Mouse (Mus musculus) MEL (cell line): ENCODE data around the gene Gm20388.

ENCODE experiments used
- CTCF ChIP-seq, 3 experiments: IDR thresholded peaks in 2 of 3; conservative IDR thresholded peaks in 1 of 3; 2 replicates each; pipeline ENCODE4 v1.5.1; 2011 to 2012; ENCODE audit warnings: low read length in 3 of 3, low read depth in 2 of 3, mild to moderate bottlenecking in 2 of 3, improper control_type of control experiment in 1 of 3, inconsistent platforms in 1 of 3, mixed read lengths in 1 of 3, moderate library complexity in 1 of 3; ENCODE audit not compliant: control insufficient read depth in 1 of 3, insufficient read depth in 1 of 3, poor library complexity in 1 of 3, severe bottlenecking in 1 of 3
- JUND ChIP-seq: IDR thresholded peaks from 2 replicates; pipeline ENCODE4 v1.6.1; 2011; ENCODE audit warnings: low read depth, mild to moderate bottlenecking, improper control_type of control experiment, low read length
- MAZ ChIP-seq: IDR thresholded peaks from 2 replicates; pipeline ENCODE4 v1.6.1; 2012; ENCODE audit warnings: low read depth, mild to moderate bottlenecking, inconsistent platforms, low read length, improper control_type of control experiment
- MYB ChIP-seq: IDR thresholded peaks from 2 replicates; pipeline ENCODE4 v1.6.1; 2011; ENCODE audit warnings: mild to moderate bottlenecking, low read depth, low read length, improper control_type of control experiment

DNA sequence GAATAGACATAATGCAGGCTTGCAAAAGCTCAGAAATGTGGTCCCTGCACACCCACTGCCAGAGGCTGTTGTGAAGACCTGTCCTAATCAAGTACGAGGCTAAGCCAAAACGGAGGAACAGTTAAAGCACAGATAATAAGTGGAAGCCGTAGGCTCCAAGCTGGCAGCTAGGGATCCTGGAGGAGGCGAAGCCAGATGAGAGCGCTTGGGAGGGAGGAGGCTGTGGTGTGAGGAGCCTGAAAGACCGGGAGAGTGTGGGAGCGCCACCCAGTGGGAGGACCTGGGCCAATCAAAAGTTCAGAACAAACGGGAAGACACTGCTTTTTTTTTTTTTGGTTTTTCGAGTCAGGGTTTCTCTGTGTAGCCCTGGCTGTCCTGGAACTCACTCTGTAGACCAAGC, 3280.0 kb downstream of the Gm20388 start:
- TF ChIP-seq JUND (no peak), MYB (no peak), CTCF (IDR thresholded peaks at IDR 0.05 in 2 of 3, conservative IDR thresholded peaks at IDR 0.05 in 1 of 3; ENCODE audit: control insufficient read depth in 1 of 3, insufficient read depth in 1 of 3, low read depth in 2 of 3, low read length in 3 of 3, poor library complexity in 1 of 3, severe bottlenecking in 1 of 3) (peak; percentile 49 to 82 (median 70)), MAZ (no peak; the same call in 1 of the 2 replicates)
